Mouse (Mus musculus) midbrain, embryonic 13.5 days (tissue): ENCODE data around the gene Gm29797. TPM values are rescaled to one million over a fixed set of nuclear protein-coding genes. Genes with fewer than 3 reads are reported as not detected.
A peak's percentile ranks its signal among the peaks of the same experiment; 100 is the strongest.

ENCODE experiments used
- ATAC-seq: fragments of 200-750 bp; cut with Nextera tagmentation; 2 replicates; pipeline ENCODE4 v1.8.0; 2017; ENCODE audit warnings: mild to moderate bottlenecking, moderate TSS enrichment, moderate library complexity
- H3K27ac ChIP-seq: fragments of 300-500 bp; sonication (generic); 2 replicates; pipeline ENCODE4 v1.5.1; 2015; ENCODE audit warnings: inconsistent platforms, mild to moderate bottlenecking, moderate library complexity
- H3K27me3 ChIP-seq: fragments of 300-500 bp; sonication (generic); 2 replicates; pipeline ENCODE4 v1.6.1; 2015; ENCODE audit warnings: mild to moderate bottlenecking, inconsistent platforms
- H3K36me3 ChIP-seq: fragments of 300-500 bp; sonication (generic); 2 replicates; pipeline ENCODE4 v1.6.1; 2015; ENCODE audit warnings: mild to moderate bottlenecking, inconsistent platforms
- H3K4me1 ChIP-seq: fragments of 300-500 bp; sonication (generic); replicated peaks from 2 replicates; pipeline ENCODE4 v1.6.1; 2015; ENCODE audit warnings: inconsistent platforms
- H3K4me2 ChIP-seq: fragments of 300-500 bp; sonication (generic); replicated peaks from 2 replicates; pipeline ENCODE4 v1.6.1; 2015; ENCODE audit warnings: moderate library complexity, mild to moderate bottlenecking, inconsistent platforms
- H3K4me3 ChIP-seq: fragments of 300-500 bp; sonication (generic); replicated peaks from 2 replicates; pipeline ENCODE4 v1.5.1; 2015; ENCODE audit warnings: mild to moderate bottlenecking, inconsistent platforms
- H3K9ac ChIP-seq: fragments of 300-500 bp; sonication (generic); replicated peaks from 2 replicates; pipeline ENCODE4 v1.6.1; 2015; ENCODE audit warnings: mild to moderate bottlenecking, inconsistent platforms
- H3K9me3 ChIP-seq: fragments of 300-500 bp; sonication (generic); 2 replicates; pipeline ENCODE4 v1.6.1; 2016; ENCODE audit warnings: mild to moderate bottlenecking, inconsistent platforms
- WGBS: fragments of 180-500 bp; shearing (Covaris S2); methylation state at CpG from one replicate; pipeline ENCODE4 v1.1.7; 2015; 5-methylcytosine and 5-hydroxymethylcytosine counted together
- polyA plus RNA-seq: library from polyadenylated mRNA; unstranded; fragments of >200 nt; fragmentation: Nextera tagmentation; extraction: Ambion mirVana; gene quantifications from 2 replicates; pipeline ENCODE4 v1.2.1, GENCODE M21; 2015

Gm29797 gene
- polyA plus RNA-seq, 1 experiment from 2014 or later = not detected

GRCm38 (mm10) chr2:181689466-181690160, 32.8 kb downstream of the Gm29797 start:
- no peaks in the 10 kb centered on the region for H3K9me3 ChIP-seq
- peaks cover 26% of the 10 kb centered on the region for H3K4me1 ChIP-seq
- 93% methylated on average over 10 of the region's 10 CpGs for WGBS
- no peak overlapping the region for H3K4me2 ChIP-seq
- no peak overlapping the region for H3K27ac ChIP-seq
- H3K9ac ChIP-seq = no peak overlapping the region
- H3K27me3 ChIP-seq = peaks cover 2% of the 10 kb centered on the region; the same call in 1 of the 2 replicates
- peaks cover 41% of the 10 kb centered on the region for H3K36me3 ChIP-seq
- no peak overlapping the region for H3K4me3 ChIP-seq
- no peak for ATAC-seq

- no peak overlapping the region for H3K4me3 ChIP-seq
- 0 out of 2 replicates have a peak overlapping the region, but pooled peaks have one; percentile 14 for H3K9ac ChIP-seq
- no peak overlapping the region for H3K27ac ChIP-seq
- H3K27me3 ChIP-seq = peaks cover 7% of the 10 kb centered on the region; the same call in 1 of the 2 replicates
- H3K36me3 ChIP-seq = peaks cover 32% of the 10 kb centered on the region
- H3K4me2 ChIP-seq = no peak overlapping the region
- no peaks in the 10 kb centered on the region for H3K9me3 ChIP-seq
- H3K4me1 ChIP-seq = peaks cover 26% of the 10 kb centered on the region
- no peak for ATAC-seq
- 89% methylated on average over 6 of the region's 6 CpGs for WGBS
Observed at GRCm38 (mm10) chr2:181691083-181691482, 34.2 kb downstream of the Gm29797 start.

- Histone ChIP-seq H3K9ac (0 out of 2 replicates have a peak overlapping the region, but pooled peaks have one; percentile 14), H3K4me2 (no peak overlapping the region), H3K9me3 (no peaks in the 10 kb centered on the region), H3K4me1 (peaks cover 26% of the 10 kb centered on the region), H3K4me3 (no peak overlapping the region), H3K27me3 (peaks cover 7% of the 10 kb centered on the region; the same call in 1 of the 2 replicates), H3K36me3 (peaks cover 28% of the 10 kb centered on the region), H3K27ac (no peak overlapping the region)
- WGBS = 91% methylated on average over 4 of the region's 4 CpGs
- no peak for ATAC-seq
Observed at GRCm38 (mm10) chr2:181691571-181691970, 34.7 kb downstream of the Gm29797 start.

GRCm38 (mm10) chr2:181692304-181692703, 35.5 kb downstream of the Gm29797 start:
- 93% methylated on average over 3 of the region's 3 CpGs for WGBS
- Histone ChIP-seq H3K9ac (no peak overlapping the region), H3K4me3 (no peak overlapping the region)

GRCm38 (mm10) chr2:181693339-181694280, 36.8 kb downstream of the Gm29797 start, which contains the start of gene Rgs19:
Gene Rgs19, minus strand, starts transcription at chr2:181693977.
- no peaks in the 10 kb centered on the region for H3K9me3 ChIP-seq
- ATAC-seq = peak; percentile 82
- peaks cover 26% of the 10 kb centered on the region for H3K4me1 ChIP-seq
- H3K4me3 ChIP-seq = peak within 1 kb of the TSS; percentile 63
- H3K27ac ChIP-seq = peak within 1 kb of the TSS; percentile 69
- under 1% methylated on average over 73 of the region's 75 CpGs for WGBS
- peak within 1 kb of the TSS; percentile 93 for H3K4me2 ChIP-seq
- H3K9ac ChIP-seq = peak within 1 kb of the TSS; percentile 76
- peaks cover 9% of the 10 kb centered on the region for H3K36me3 ChIP-seq
- peaks cover 7% of the 10 kb centered on the region; the same call in 1 of the 2 replicates for H3K27me3 ChIP-seq

More at GRCm38 (mm10) chr2:181692304-181692703, 35.5 kb downstream of the Gm29797 start:
- H3K4me1 ChIP-seq = peaks cover 26% of the 10 kb centered on the region
- no peaks in the 10 kb centered on the region for H3K9me3 ChIP-seq
- H3K27ac ChIP-seq = no peak overlapping the region; the same call in 1 of the 2 replicates
- peaks cover 20% of the 10 kb centered on the region for H3K36me3 ChIP-seq
- peak overlapping the region; percentile 93 for H3K4me2 ChIP-seq
- ATAC-seq = no peak
- peaks cover 7% of the 10 kb centered on the region; the same call in 1 of the 2 replicates for H3K27me3 ChIP-seq

- peaks cover 7% of the 10 kb centered on the region; the same call in 1 of the 2 replicates for H3K27me3 ChIP-seq
- H3K9ac ChIP-seq = no peak overlapping the region
- H3K4me3 ChIP-seq = peak overlapping the region; percentile 63; the same call in 1 of the 2 replicates
- WGBS = 86% methylated on average over 3 of the region's 3 CpGs
- no peak for ATAC-seq
- no peak overlapping the region for H3K27ac ChIP-seq
- peaks cover under 1% of the 10 kb centered on the region; the same call in 1 of the 2 replicates for H3K36me3 ChIP-seq
- H3K4me2 ChIP-seq = peak overlapping the region; percentile 93
- H3K9me3 ChIP-seq = no peaks in the 10 kb centered on the region
- peaks cover 26% of the 10 kb centered on the region for H3K4me1 ChIP-seq
Observed at GRCm38 (mm10) chr2:181694581-181694980, 37.7 kb downstream of the Gm29797 start.

DNA sequence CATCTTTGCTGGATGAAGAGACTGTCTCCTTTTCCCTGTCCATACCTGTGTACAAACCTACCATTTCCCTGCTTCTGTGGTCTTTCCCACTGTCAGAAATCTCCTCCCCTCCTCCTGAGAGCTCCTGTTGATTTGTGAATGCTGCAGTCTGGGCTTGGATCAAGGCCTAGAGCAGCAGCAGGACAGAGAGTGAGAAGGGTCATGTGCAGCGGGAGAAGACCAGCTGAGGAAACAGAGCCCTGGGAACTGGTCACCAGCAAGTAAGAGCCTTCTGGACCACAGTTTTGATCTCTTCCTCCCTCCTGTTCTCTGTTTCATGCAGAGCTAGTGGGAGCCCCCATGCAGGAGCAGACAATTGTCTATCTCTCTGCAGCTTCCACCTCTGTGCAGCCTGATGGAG, 38.9 kb downstream of the Gm29797 start:
- no peak overlapping the region for H3K4me3 ChIP-seq
- H3K9ac ChIP-seq = no peak overlapping the region
- no peaks in the 10 kb centered on the region for H3K9me3 ChIP-seq
- peaks cover 26% of the 10 kb centered on the region for H3K4me1 ChIP-seq
- H3K36me3 ChIP-seq = no peaks in the 10 kb centered on the region
- H3K27me3 ChIP-seq = peaks cover 7% of the 10 kb centered on the region; the same call in 1 of the 2 replicates
- WGBS = 69% methylated on average over 1 of the region's 1 CpGs
- no peak overlapping the region for H3K4me2 ChIP-seq
- no peak for ATAC-seq
- no peak overlapping the region for H3K27ac ChIP-seq

DNA sequence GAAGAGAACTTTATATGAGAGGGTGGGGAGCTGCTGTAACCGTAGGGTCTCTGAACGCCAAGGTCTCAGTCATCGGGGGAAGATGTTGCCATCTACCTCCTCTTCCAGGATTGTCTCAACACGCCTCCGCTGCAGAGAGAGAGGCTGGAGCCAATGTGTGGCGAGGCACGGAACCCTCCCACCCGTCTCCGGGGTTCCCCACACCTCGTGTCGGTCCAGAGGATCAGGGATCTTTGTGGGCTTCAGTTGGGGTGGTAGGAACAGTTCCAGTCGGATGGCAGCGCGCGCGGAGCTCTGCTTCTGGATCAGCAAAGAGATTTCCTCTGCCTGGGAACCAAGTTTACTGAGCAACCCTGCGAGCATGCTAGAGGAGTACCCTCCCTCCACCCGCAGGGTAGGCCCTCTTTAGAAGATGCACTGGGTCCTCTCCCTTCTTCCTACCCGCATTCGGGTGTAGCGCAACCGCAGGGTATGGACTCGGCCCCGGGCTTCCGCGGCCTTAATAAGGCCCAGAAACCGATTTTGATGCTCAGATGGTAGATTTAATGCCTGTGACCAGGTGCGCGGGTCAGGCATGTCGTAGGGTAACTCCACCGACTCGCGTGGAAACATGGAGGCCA, 40.1 kb downstream of the Gm29797 start:
- H3K9ac ChIP-seq = no peak overlapping the region

DNA sequence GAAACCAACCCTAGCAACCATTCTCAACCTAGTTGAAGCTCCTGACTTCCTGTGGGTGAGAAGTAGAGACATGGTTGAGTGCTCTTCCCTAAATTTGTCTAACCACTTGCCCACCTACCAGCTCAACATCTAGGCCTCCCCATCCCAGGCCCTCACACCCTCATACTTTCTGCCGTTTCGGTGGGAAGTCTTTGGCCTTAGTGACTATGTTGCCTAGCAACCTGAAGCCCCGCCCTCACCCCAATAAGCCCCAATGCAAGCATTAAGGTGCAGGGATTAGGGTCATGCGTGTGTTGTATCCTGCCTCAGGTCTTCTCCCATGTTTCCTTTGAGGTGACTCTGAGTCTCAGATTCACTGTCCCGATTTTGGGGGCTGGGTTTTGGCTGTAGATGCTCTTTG, 41.4 kb downstream of the Gm29797 start, which contains the start of gene Lkaaear1:
TSS of gene Lkaaear1 (minus strand) at position 202 of the 400 bp plus-strand sequence.
- no peak within 1 kb of the TSS for H3K4me2 ChIP-seq
- no peak for ATAC-seq
- no peaks in the 10 kb centered on the region for H3K36me3 ChIP-seq
- H3K4me1 ChIP-seq = peaks cover 8% of the 10 kb centered on the region
- H3K27me3 ChIP-seq = peaks cover 7% of the 10 kb centered on the region; the same call in 1 of the 2 replicates
- H3K9me3 ChIP-seq = no peaks in the 10 kb centered on the region
- H3K4me3 ChIP-seq = no peak within 1 kb of the TSS
- no peak within 1 kb of the TSS for H3K9ac ChIP-seq
- H3K27ac ChIP-seq = no peak within 1 kb of the TSS
- WGBS = 37% methylated on average over 5 of the region's 5 CpGs

More for the DNA sequence above, 40.1 kb downstream of the Gm29797 start:
- 76% methylated on average over 33 of the region's 33 CpGs for WGBS
- Histone ChIP-seq H3K36me3 (no peaks in the 10 kb centered on the region), H3K4me3 (no peak overlapping the region), H3K4me2 (no peak overlapping the region), H3K27ac (no peak overlapping the region), H3K9me3 (no peaks in the 10 kb centered on the region), H3K27me3 (peaks cover 7% of the 10 kb centered on the region; the same call in 1 of the 2 replicates), H3K4me1 (peaks cover 19% of the 10 kb centered on the region)
- ATAC-seq = no peak

DNA sequence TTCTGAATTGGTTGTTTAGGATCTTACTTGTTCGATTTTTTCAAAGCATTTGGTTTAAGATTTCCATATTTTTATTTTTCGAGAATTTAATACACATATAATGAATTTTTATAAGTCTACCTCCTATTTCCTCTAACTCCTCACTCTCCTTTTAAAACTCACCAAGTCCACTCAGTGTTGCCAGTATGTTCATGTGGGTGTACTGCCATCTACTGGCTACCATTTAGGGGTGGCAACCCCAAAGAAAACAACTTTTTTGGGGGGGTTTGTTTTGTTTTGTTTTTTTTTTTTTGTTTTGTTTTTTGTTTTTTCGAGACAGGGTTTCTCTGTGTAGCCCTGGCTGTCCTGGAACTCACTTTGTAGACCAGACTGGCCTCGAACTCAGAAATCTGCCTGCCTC, 49.8 kb downstream of the Gm29797 start:
- Histone ChIP-seq H3K4me2 (no peak overlapping the region), H3K9me3 (no peaks in the 10 kb centered on the region), H3K27me3 (no peaks in the 10 kb centered on the region), H3K9ac (no peak overlapping the region), H3K27ac (no peak overlapping the region), H3K4me3 (no peak overlapping the region), H3K36me3 (no peaks in the 10 kb centered on the region), H3K4me1 (no peaks in the 10 kb centered on the region)
- WGBS = 29% methylated on average over 4 of the region's 4 CpGs
- no peak for ATAC-seq
